Mouse (Mus musculus) C2C12 (cell line): ENCODE data around the gene Noxred1.

ENCODE experiments used
- CEBPB ChIP-seq: IDR thresholded peaks from one replicate; pipeline ENCODE4 v1.6.1; 2011; ENCODE audit warnings: low read depth, mild to moderate bottlenecking, control low read depth, moderate library complexity
- CTCF ChIP-seq: IDR thresholded peaks from one replicate; pipeline ENCODE4 v1.5.1; 2011; ENCODE audit not compliant: control insufficient read depth, insufficient read depth, insufficient read length
- FOSL1 ChIP-seq: IDR thresholded peaks from one replicate; pipeline ENCODE4 v1.8.0; 2011; ENCODE audit warnings: mild to moderate bottlenecking, low read length; ENCODE audit not compliant: poor library complexity, insufficient read depth, severe bottlenecking
- MAX ChIP-seq: IDR thresholded peaks from one replicate; pipeline ENCODE4 v1.6.1; 2011; ENCODE audit warnings: mild to moderate bottlenecking, control low read depth
- MYOD1 ChIP-seq: IDR thresholded peaks from one replicate; pipeline ENCODE4 v1.6.1; 2011; ENCODE audit warnings: low read depth; ENCODE audit not compliant: control insufficient read depth, insufficient read length
- MYOG ChIP-seq: IDR thresholded peaks from one replicate; pipeline ENCODE4 v1.6.1; 2011; ENCODE audit not compliant: control insufficient read depth, insufficient read length; ENCODE audit errors: extremely low read depth
- USF1 ChIP-seq: IDR thresholded peaks from one replicate; pipeline ENCODE4 v1.6.1; 2011; ENCODE audit warnings: low read depth, mild to moderate bottlenecking, control low read depth, moderate library complexity

GRCm38 (mm10) chr12:87212844-87213606, 25.5 kb downstream of the Noxred1 start:
- TF ChIP-seq CEBPB = no peak
- no peak for TF ChIP-seq CTCF
- no peak for TF ChIP-seq MYOG
- no peak for TF ChIP-seq FOSL1
- no peak for TF ChIP-seq MYOD1
- no peak for TF ChIP-seq USF1
- no peak for TF ChIP-seq MAX
